Mouse (Mus musculus) kidney, embryonic 15.5 days (tissue): Measurements from ENCODE around the gene Rbm26. TPM values are rescaled to one million over a fixed set of nuclear protein-coding genes. Genes with fewer than 3 reads are reported as not detected.

Experiments used
- ATAC-seq: fragments of 200-750 bp; cut with Nextera tagmentation; replicated peaks from 2 replicates; pipeline ENCODE4 v1.8.0; 2017; ENCODE audit warnings: moderate TSS enrichment; ENCODE audit not compliant: low FRiP score
- H3K27ac ChIP-seq: fragments of 300-500 bp; sonication (generic); 2 replicates; pipeline ENCODE4 v1.5.1; 2015; ENCODE audit warnings: mild to moderate bottlenecking, inconsistent platforms
- H3K27me3 ChIP-seq: fragments of 300-500 bp; sonication (generic); 2 replicates; pipeline ENCODE4 v1.6.1; 2015; ENCODE audit warnings: inconsistent platforms
- H3K36me3 ChIP-seq: fragments of 300-500 bp; sonication (generic); 2 replicates; pipeline ENCODE4 v1.6.1; 2015; ENCODE audit warnings: inconsistent platforms
- H3K4me1 ChIP-seq: fragments of 300-500 bp; sonication (generic); 2 replicates; pipeline ENCODE4 v1.6.1; 2015; ENCODE audit warnings: inconsistent platforms
- H3K4me2 ChIP-seq: fragments of 300-500 bp; sonication (generic); 2 replicates; pipeline ENCODE4 v1.6.1; 2015; ENCODE audit warnings: moderate library complexity, mild to moderate bottlenecking, inconsistent platforms
- H3K4me3 ChIP-seq: fragments of 300-500 bp; sonication (generic); replicated peaks from 2 replicates; pipeline ENCODE4 v1.5.1; 2015; ENCODE audit warnings: mild to moderate bottlenecking, inconsistent platforms
- H3K9ac ChIP-seq: fragments of 300-500 bp; sonication (generic); 2 replicates; pipeline ENCODE4 v1.6.1; 2015; ENCODE audit warnings: mild to moderate bottlenecking, inconsistent platforms
- H3K9me3 ChIP-seq: fragments of 300-500 bp; sonication (generic); replicated peaks from 2 replicates; pipeline ENCODE4 v1.6.1; 2016; ENCODE audit warnings: inconsistent platforms
- WGBS: fragments of 180-500 bp; shearing (Covaris S2); methylation state at CpG from one replicate; pipeline ENCODE4 v1.1.7; 2015; ENCODE audit warnings: mixed read lengths; 5-methylcytosine and 5-hydroxymethylcytosine counted together
- polyA plus RNA-seq: library from polyadenylated mRNA; unstranded; fragments of >200 nt; fragmentation: Nextera tagmentation; extraction: Ambion mirVana; gene quantifications from 2 replicates; pipeline ENCODE4 v1.2.1, GENCODE M21; 2015

The Rbm26 gene
- 34.0 and 34.7 TPM in 2 replicates for polyA plus RNA-seq

- peak; percentile 97 for ATAC-seq
- Histone ChIP-seq H3K9me3 (no peaks in the 10 kb centered on the region), H3K27ac (peak within 1 kb of the TSS; percentile 95), H3K9ac (peak within 1 kb of the TSS; percentile 96), H3K4me2 (peak within 1 kb of the TSS; percentile 67), H3K4me3 (peak within 1 kb of the TSS; percentile 84), H3K4me1 (peaks cover 24% of the 10 kb centered on the region), H3K36me3 (no peaks in the 10 kb centered on the region), H3K27me3 (no peaks in the 10 kb centered on the region)
- under 1% methylated on average over 28 of the region's 28 CpGs for WGBS
These were observed at the start of gene Rbm26 for GRCm38 (mm10) chr14:105177238-105177693. Rbm26 (minus strand) TSS chr14:105177327.

GRCm38 (mm10) chr14:105225790-105226189, 48.7 kb upstream of the Rbm26 start:
- no peak overlapping the region for H3K9ac ChIP-seq
- H3K27me3 ChIP-seq: no peaks in the 10 kb centered on the region
- H3K27ac ChIP-seq: no peak overlapping the region
- H3K4me1 ChIP-seq: no peaks in the 10 kb centered on the region
- no peak overlapping the region for H3K4me2 ChIP-seq
- H3K9me3 ChIP-seq: no peaks in the 10 kb centered on the region
- ATAC-seq: no peak
- no peak overlapping the region for H3K4me3 ChIP-seq
- WGBS: 87% methylated on average over 4 of the region's 4 CpGs
- H3K36me3 ChIP-seq: no peaks in the 10 kb centered on the region

DNA sequence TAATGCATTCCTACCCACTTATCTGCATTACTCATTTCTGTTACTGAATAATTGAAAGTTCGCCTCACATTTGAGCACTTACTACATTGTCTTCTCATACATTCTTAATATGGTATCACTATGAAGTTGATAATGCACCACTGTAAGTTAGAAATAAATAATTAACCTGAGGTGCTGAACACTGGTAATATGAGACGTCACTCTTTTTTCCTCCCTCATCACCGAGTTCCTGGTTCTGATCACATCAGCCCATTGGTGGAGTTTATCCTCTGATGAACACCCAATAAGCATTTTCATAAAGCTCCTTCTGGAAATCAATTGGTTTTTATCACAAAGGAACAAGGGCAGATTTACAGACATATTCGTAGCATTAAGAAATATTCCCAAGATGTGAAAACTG, 45.1 kb upstream of the Rbm26 start:
- no peak overlapping the region for H3K9ac ChIP-seq
- H3K4me3 ChIP-seq: no peak overlapping the region
- no peaks in the 10 kb centered on the region for H3K27me3 ChIP-seq
- H3K4me1 ChIP-seq: no peaks in the 10 kb centered on the region
- no peaks in the 10 kb centered on the region for H3K36me3 ChIP-seq
- H3K27ac ChIP-seq: no peak overlapping the region
- no peak overlapping the region for H3K4me2 ChIP-seq
- no peaks in the 10 kb centered on the region for H3K9me3 ChIP-seq
- 70% methylated on average over 4 of the region's 4 CpGs for WGBS
- no peak for ATAC-seq

DNA sequence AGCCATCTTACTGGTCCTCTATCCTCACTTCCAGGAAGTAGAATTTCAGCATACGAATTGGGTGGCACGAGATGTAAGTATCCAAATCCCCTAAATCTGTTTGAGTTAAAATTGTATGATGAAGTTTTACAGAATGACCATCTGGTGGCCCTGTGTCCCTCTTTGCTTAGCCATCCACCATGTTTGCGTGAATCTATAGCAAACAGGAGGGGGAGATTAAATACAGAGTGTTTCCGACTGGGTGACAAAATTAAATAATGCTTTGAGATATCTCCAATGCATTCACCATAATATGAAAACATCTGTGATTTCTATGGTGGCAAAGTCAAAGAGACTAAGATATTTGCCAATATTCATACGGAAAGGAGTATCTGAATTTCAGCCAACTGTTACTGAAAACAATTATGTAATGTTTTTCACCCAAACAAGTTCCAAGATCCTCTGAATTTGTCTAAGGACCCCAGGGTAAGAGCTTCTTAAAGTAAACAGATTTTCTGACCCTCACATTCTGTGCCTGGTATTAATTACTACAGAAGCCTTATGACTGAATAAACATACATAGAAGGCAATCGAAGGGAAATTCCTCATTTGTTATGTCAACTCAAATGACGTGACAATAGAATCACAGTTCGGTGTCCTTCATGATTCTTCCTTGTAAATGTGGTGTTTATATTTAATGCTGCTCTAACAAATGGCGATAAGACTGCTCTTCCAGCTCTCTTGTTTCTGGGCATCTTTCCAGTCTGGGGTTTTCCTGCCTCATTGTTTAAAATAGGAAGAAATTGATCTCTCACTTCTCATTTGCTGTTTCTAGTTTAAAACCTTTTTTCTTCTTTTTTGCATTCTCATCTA, 42.6 kb upstream of the Rbm26 start:
- H3K27me3 ChIP-seq: no peaks in the 10 kb centered on the region
- 66% methylated on average over 9 of the region's 9 CpGs for WGBS
- no peaks in the 10 kb centered on the region for H3K36me3 ChIP-seq
- H3K4me2 ChIP-seq: no peak overlapping the region
- H3K9me3 ChIP-seq: no peaks in the 10 kb centered on the region
- no peak overlapping the region for H3K9ac ChIP-seq
- H3K4me3 ChIP-seq: no peak overlapping the region
- H3K27ac ChIP-seq: no peak overlapping the region
- ATAC-seq: no peak
- no peaks in the 10 kb centered on the region for H3K4me1 ChIP-seq

DNA sequence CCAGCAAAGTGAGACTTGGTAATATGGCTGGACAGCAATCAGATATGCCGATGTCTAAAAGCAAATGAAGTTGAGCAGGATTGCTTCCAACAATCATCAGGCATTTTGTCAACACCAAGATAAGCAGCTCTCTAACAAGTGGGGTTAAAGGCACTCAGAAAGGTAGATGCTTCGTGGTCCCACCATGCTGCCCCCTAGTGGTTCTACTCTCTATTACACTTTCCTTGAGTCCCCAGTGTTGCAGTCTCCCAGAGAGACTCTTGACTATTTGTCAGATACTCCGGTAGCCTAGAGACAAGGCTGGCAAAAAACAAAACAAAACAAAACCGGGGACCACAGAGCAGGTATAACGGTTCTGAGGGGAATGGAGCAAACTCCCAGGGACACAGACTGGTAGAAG, 21.3 kb upstream of the Rbm26 start:
- WGBS: 58% methylated on average over 5 of the region's 5 CpGs
- no peaks in the 10 kb centered on the region for H3K27me3 ChIP-seq
- ATAC-seq: no peak

DNA sequence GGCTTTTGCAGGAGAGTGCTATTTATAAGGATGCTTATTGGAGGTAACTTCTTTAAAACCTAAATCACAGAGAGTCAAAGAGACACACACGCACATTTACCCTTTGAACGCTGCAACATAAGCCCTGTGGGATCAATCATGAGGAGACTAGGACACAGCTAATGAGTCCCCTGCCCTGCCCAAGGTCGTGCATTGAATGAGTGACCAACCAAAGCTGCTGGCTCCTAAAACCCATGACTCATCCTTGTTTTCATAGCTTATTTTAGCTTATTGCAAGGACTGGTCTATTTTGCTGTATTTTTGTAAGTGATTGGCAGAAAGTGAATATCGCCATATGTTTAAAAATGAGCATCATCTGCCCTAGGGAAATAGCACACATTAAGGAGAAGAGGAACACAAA, 17.6 kb upstream of the Rbm26 start:
- H3K4me2 ChIP-seq: no peak overlapping the region
- WGBS: 69% methylated on average over 4 of the region's 4 CpGs
- H3K36me3 ChIP-seq: no peaks in the 10 kb centered on the region
- no peak overlapping the region for H3K27ac ChIP-seq
- ATAC-seq: no peak
- H3K27me3 ChIP-seq: no peaks in the 10 kb centered on the region
- H3K4me1 ChIP-seq: no peaks in the 10 kb centered on the region
- H3K9ac ChIP-seq: no peak overlapping the region
- no peak overlapping the region for H3K4me3 ChIP-seq
- no peaks in the 10 kb centered on the region for H3K9me3 ChIP-seq

More for the DNA sequence above, 21.3 kb upstream of the Rbm26 start:
- H3K9me3 ChIP-seq: no peaks in the 10 kb centered on the region
- H3K4me2 ChIP-seq: no peak overlapping the region
- H3K27ac ChIP-seq: no peak overlapping the region
- no peaks in the 10 kb centered on the region for H3K4me1 ChIP-seq
- H3K4me3 ChIP-seq: no peak overlapping the region
- H3K36me3 ChIP-seq: no peaks in the 10 kb centered on the region
- no peak overlapping the region for H3K9ac ChIP-seq

GRCm38 (mm10) chr14:105184866-105185265, 7.7 kb upstream of the Rbm26 start:
- Histone ChIP-seq H3K36me3 (no peaks in the 10 kb centered on the region), H3K9me3 (no peaks in the 10 kb centered on the region), H3K4me2 (no peak overlapping the region), H3K27me3 (no peaks in the 10 kb centered on the region), H3K4me1 (no peaks in the 10 kb centered on the region), H3K4me3 (no peak overlapping the region), H3K27ac (no peak overlapping the region), H3K9ac (no peak overlapping the region)
- no peak for ATAC-seq
- WGBS: 50% methylated on average over 3 of the region's 3 CpGs

- Histone ChIP-seq H3K27ac (no peak overlapping the region), H3K4me2 (no peak overlapping the region), H3K27me3 (no peaks in the 10 kb centered on the region), H3K9me3 (no peaks in the 10 kb centered on the region), H3K4me3 (no peak overlapping the region), H3K36me3 (no peaks in the 10 kb centered on the region), H3K4me1 (no peaks in the 10 kb centered on the region), H3K9ac (no peak overlapping the region)
- no peak for ATAC-seq
- WGBS: 40% methylated on average over 3 of the region's 3 CpGs
These were observed 5.7 kb upstream of the Rbm26 start for GRCm38 (mm10) chr14:105182786-105183185.

DNA sequence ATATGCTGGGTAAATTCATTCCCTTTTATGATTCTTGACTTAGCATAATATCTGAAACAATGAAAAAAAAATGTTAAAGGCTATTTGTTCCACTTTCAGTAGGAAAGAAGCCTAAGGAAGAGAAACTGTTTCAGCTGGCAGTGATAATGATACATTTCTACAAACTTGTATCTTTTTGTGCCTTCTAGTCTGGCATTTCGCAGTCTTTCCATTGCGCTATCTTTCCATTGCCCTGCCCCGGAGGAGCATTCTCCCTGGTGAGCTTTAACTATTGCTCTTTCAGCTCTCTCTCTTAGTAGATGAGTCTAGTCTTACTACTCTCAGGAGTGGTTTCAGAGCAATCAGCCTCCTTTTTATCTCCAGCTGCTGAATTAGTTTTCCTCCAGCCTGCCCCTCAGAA, 2.6 kb upstream of the Rbm26 start:
- WGBS: 96% methylated on average over 3 of the region's 3 CpGs
- no peak for ATAC-seq
- no peaks in the 10 kb centered on the region for H3K9me3 ChIP-seq

DNA sequence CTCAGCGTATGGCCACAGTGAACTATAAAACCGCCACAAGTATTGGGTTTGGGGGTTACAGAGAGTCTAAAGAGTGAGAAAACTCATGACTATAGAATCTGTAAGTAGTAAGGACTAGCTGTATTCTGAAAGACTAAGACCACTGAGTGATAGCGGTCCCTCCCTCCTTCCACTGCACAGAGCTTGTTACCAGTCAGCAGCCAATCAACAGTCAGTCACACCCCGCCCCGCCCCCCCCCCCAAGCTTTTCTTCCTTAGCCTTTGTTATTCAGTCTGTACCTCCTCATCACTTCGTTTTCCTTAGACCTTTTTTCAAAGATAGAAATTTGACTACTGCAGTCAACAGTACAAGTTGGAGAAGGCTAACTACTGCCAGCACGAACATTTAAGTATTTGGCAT, 1.9 kb upstream of the Rbm26 start:
- Histone ChIP-seq H3K9ac (no peak overlapping the region), H3K9me3 (no peaks in the 10 kb centered on the region), H3K36me3 (no peaks in the 10 kb centered on the region), H3K27ac (no peak overlapping the region), H3K4me3 (no peak overlapping the region), H3K4me2 (no peak overlapping the region), H3K27me3 (no peaks in the 10 kb centered on the region), H3K4me1 (peaks cover 13% of the 10 kb centered on the region)
- WGBS: 66% methylated on average over 7 of the region's 7 CpGs
- no peak for ATAC-seq

More for the DNA sequence above, 2.6 kb upstream of the Rbm26 start:
- H3K4me2 ChIP-seq: no peak overlapping the region
- no peak overlapping the region for H3K27ac ChIP-seq
- peaks cover 11% of the 10 kb centered on the region for H3K4me1 ChIP-seq
- H3K27me3 ChIP-seq: no peaks in the 10 kb centered on the region
- H3K9ac ChIP-seq: no peak overlapping the region
- no peaks in the 10 kb centered on the region for H3K36me3 ChIP-seq
- H3K4me3 ChIP-seq: no peak overlapping the region

DNA sequence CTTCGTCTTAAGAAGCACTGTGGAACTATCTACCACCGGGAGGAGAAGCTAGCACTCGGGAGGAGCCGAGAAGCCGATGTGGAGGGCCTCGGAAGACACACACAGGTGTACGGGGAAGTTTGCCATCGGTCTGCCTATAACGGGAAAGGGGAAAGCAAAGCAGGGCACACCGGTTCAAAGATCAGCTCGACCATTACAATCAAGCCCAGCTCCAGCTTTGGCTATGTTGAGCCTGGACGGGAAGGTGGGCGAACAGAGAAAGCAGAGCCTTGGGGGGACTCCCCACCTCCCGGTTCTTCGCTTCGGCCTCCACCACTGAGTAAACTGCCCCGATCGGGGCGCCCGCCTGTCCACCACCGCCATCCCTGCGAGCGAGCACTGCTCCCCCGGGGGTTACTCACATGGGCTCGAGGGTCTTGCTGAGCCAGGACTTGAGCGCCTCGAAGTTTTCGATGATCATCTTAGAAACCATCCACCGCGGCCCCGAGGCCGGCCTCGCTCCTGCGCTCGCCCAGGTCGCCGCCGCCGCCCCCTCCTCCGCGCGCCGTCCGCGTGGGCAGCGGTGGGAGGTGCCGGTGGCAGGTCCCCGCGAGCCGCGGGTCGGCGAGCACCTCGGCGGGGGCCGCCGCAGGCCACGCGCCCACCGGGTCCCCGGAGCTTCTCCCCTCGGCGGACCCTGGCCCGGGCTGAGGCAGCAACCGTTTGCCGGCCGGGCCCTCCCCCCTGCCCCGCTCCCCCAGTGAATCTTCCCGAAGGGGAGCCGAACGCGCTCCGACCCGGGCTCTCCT, 552 bp downstream of the Rbm26 start:
- Histone ChIP-seq H3K36me3 (no peaks in the 10 kb centered on the region), H3K4me1 (peaks cover 24% of the 10 kb centered on the region), H3K4me2 (peak overlapping the region; percentile 67), H3K9ac (peak overlapping the region; percentile 96), H3K27ac (peak overlapping the region; percentile 95), H3K9me3 (no peaks in the 10 kb centered on the region), H3K4me3 (peak overlapping the region; percentile 84), H3K27me3 (no peaks in the 10 kb centered on the region)
- WGBS: under 1% methylated on average over 74 of the region's 74 CpGs
- ATAC-seq: peak; percentile 83

GRCm38 (mm10) chr14:105167181-105167580, 9.9 kb downstream of the Rbm26 start:
- 91% methylated on average over 1 of the region's 1 CpGs for WGBS
- Histone ChIP-seq H3K36me3 (no peaks in the 10 kb centered on the region), H3K4me2 (no peak overlapping the region), H3K27me3 (no peaks in the 10 kb centered on the region), H3K4me1 (0 out of 2 replicates have a peak, but pooled peaks cover 4% of the 10 kb centered on the region), H3K27ac (no peak overlapping the region), H3K9me3 (no peaks in the 10 kb centered on the region), H3K9ac (no peak overlapping the region), H3K4me3 (no peak overlapping the region)
- ATAC-seq: no peak
